Mouse (Mus musculus): Measurements from ENCODE around the gene Tspo2. TPM values are rescaled to one million over a fixed set of nuclear protein-coding genes. Genes with fewer than 3 reads are reported as not detected.
A peak's percentile ranks its signal among the peaks of the same experiment; 100 is the strongest.

Gene Tspo2
- polyA plus RNA-seq, 1 experiment from 2014 or later = 2.0 TPM

- Histone ChIP-seq H3K4me1 (peaks cover 11% of the 10 kb centered on the region; the same call in 1 of the 2 replicates), H3K9me3 (no peaks in the 10 kb centered on the region), H3K4me3 (peak overlapping the region; percentile 18), H3K4me2 (replicated peaks) (peak overlapping the region; percentile 50), H3K27me3 (peaks cover 22% of the 10 kb centered on the region), H3K9ac (no peak overlapping the region), H3K27ac (no peak overlapping the region), H3K36me3 (no peaks in the 10 kb centered on the region)
- peak; percentile 62; the same call in 1 of the 2 replicates for ATAC-seq (ENCODE audit: low FRiP score, low read depth)
- WGBS = 7% methylated on average over 22 of the region's 22 CpGs
Observed at GRCm38 (mm10) chr17:48467395-48468231, 16.3 kb upstream of the Tspo2 start.

- ATAC-seq (ENCODE audit: low FRiP score, low read depth) = peak; percentile 34; the same call in 1 of the 2 replicates
- 35% methylated on average over 22 of the region's 22 CpGs for WGBS
- H3K4me1 ChIP-seq = peaks cover 11% of the 10 kb centered on the region; the same call in 1 of the 2 replicates
Observed at GRCm38 (mm10) chr17:48466769-48467394, 15.6 kb upstream of the Tspo2 start.

GRCm38 (mm10) chr17:48463391-48463790 lies 12.1 kb upstream of the Tspo2 start:
- Histone ChIP-seq H3K27me3 (peaks cover 22% of the 10 kb centered on the region), H3K9ac (no peak overlapping the region), H3K9me3 (no peaks in the 10 kb centered on the region), H3K4me1 (peaks cover 11% of the 10 kb centered on the region; the same call in 1 of the 2 replicates), H3K4me2 (replicated peaks) (no peak overlapping the region), H3K27ac (no peak overlapping the region), H3K4me3 (no peak overlapping the region), H3K36me3 (no peaks in the 10 kb centered on the region)
- WGBS = 86% methylated on average over 4 of the region's 4 CpGs
- ATAC-seq (ENCODE audit: low FRiP score, low read depth) = no peak

More at GRCm38 (mm10) chr17:48466769-48467394, 15.6 kb upstream of the Tspo2 start:
- no peak overlapping the region for H3K27ac ChIP-seq
- H3K9ac ChIP-seq = no peak overlapping the region
- H3K27me3 ChIP-seq = peaks cover 22% of the 10 kb centered on the region
- no peaks in the 10 kb centered on the region for H3K9me3 ChIP-seq
- peak overlapping the region; percentile 18 for H3K4me3 ChIP-seq
- peak overlapping the region; percentile 50 for H3K4me2 ChIP-seq (replicated peaks)
- no peaks in the 10 kb centered on the region for H3K36me3 ChIP-seq

GRCm38 (mm10) chr17:48462096-48462495 lies 10.8 kb upstream of the Tspo2 start:
- ATAC-seq (ENCODE audit: low FRiP score, low read depth) = no peak
- 91% methylated on average over 13 of the region's 13 CpGs for WGBS
- Histone ChIP-seq H3K9ac (no peak overlapping the region), H3K36me3 (no peaks in the 10 kb centered on the region), H3K27me3 (peaks cover 11% of the 10 kb centered on the region), H3K4me3 (no peak overlapping the region), H3K27ac (no peak overlapping the region), H3K4me2 (replicated peaks) (no peak overlapping the region), H3K4me1 (peaks cover 7% of the 10 kb centered on the region; the same call in 1 of the 2 replicates), H3K9me3 (no peaks in the 10 kb centered on the region)

- Histone ChIP-seq H3K4me3 (no peak overlapping the region), H3K27me3 (no peaks in the 10 kb centered on the region), H3K9me3 (no peaks in the 10 kb centered on the region), H3K4me2 (replicated peaks) (no peak overlapping the region), H3K36me3 (no peaks in the 10 kb centered on the region), H3K9ac (no peak overlapping the region), H3K4me1 (no peaks in the 10 kb centered on the region), H3K27ac (no peak overlapping the region)
- 72% methylated on average over 13 of the region's 13 CpGs for WGBS
- ATAC-seq (ENCODE audit: low FRiP score, low read depth) = no peak
Observed at GRCm38 (mm10) chr17:48457971-48458653, 6.8 kb upstream of the Tspo2 start.

- no peak overlapping the region for H3K27ac ChIP-seq
- H3K36me3 ChIP-seq = no peaks in the 10 kb centered on the region
- no peak overlapping the region for H3K4me3 ChIP-seq
- H3K9ac ChIP-seq = no peak overlapping the region
- no peak overlapping the region for H3K4me2 ChIP-seq (replicated peaks)
- no peak for ATAC-seq (ENCODE audit: low FRiP score, low read depth)
- no peaks in the 10 kb centered on the region for H3K9me3 ChIP-seq
- WGBS = 89% methylated on average over 2 of the region's 2 CpGs
- no peaks in the 10 kb centered on the region for H3K4me1 ChIP-seq
- H3K27me3 ChIP-seq = no peaks in the 10 kb centered on the region
Observed at GRCm38 (mm10) chr17:48455955-48456354, 4.6 kb upstream of the Tspo2 start.

GRCm38 (mm10) chr17:48454688-48455087 lies 3.4 kb upstream of the Tspo2 start, which contains the start of gene Unc5cl:
Unc5cl (plus strand) TSS chr17:48454901.
- no peak within 1 kb of the TSS for H3K4me3 ChIP-seq
- H3K36me3 ChIP-seq = no peaks in the 10 kb centered on the region
- no peak within 1 kb of the TSS for H3K27ac ChIP-seq
- no peak within 1 kb of the TSS for H3K9ac ChIP-seq
- H3K9me3 ChIP-seq = no peaks in the 10 kb centered on the region
- ATAC-seq (ENCODE audit: low FRiP score, low read depth) = no peak
- no peaks in the 10 kb centered on the region for H3K4me1 ChIP-seq
- WGBS = 65% methylated on average over 11 of the region's 11 CpGs
- no peaks in the 10 kb centered on the region for H3K27me3 ChIP-seq
- H3K4me2 ChIP-seq (replicated peaks) = 0 out of 2 replicates have a peak within 1 kb of the TSS, but pooled peaks have one; percentile 12

GRCm38 (mm10) chr17:48454190-48454589 lies 2.9 kb upstream of the Tspo2 start:
- 50% methylated on average over 7 of the region's 7 CpGs for WGBS
- H3K4me2 ChIP-seq (replicated peaks) = no peak overlapping the region

GRCm38 (mm10) chr17:48453489-48453888 lies 2.2 kb upstream of the Tspo2 start:
- Histone ChIP-seq H3K27me3 (no peaks in the 10 kb centered on the region), H3K36me3 (no peaks in the 10 kb centered on the region), H3K4me2 (replicated peaks) (no peak overlapping the region), H3K27ac (no peak overlapping the region), H3K4me3 (no peak overlapping the region), H3K9me3 (no peaks in the 10 kb centered on the region), H3K4me1 (no peaks in the 10 kb centered on the region), H3K9ac (no peak overlapping the region)
- ATAC-seq (ENCODE audit: low FRiP score, low read depth) = no peak
- 66% methylated on average over 7 of the region's 7 CpGs for WGBS

More at GRCm38 (mm10) chr17:48454190-48454589, 2.9 kb upstream of the Tspo2 start:
- H3K9ac ChIP-seq = no peak overlapping the region
- H3K36me3 ChIP-seq = no peaks in the 10 kb centered on the region
- H3K27ac ChIP-seq = no peak overlapping the region
- no peak for ATAC-seq (ENCODE audit: low FRiP score, low read depth)
- no peaks in the 10 kb centered on the region for H3K27me3 ChIP-seq
- H3K9me3 ChIP-seq = no peaks in the 10 kb centered on the region
- H3K4me1 ChIP-seq = no peaks in the 10 kb centered on the region
- no peak overlapping the region for H3K4me3 ChIP-seq

GRCm38 (mm10) chr17:48451753-48452444 lies 577 bp upstream of the Tspo2 start:
- Histone ChIP-seq H3K4me3 (no peak overlapping the region), H3K36me3 (no peaks in the 10 kb centered on the region), H3K9ac (no peak overlapping the region), H3K27me3 (no peaks in the 10 kb centered on the region), H3K27ac (no peak overlapping the region), H3K4me2 (replicated peaks) (no peak overlapping the region), H3K9me3 (no peaks in the 10 kb centered on the region), H3K4me1 (no peaks in the 10 kb centered on the region)
- ATAC-seq (ENCODE audit: low FRiP score, low read depth) = no peak
- 65% methylated on average over 9 of the region's 9 CpGs for WGBS

GRCm38 (mm10) chr17:48450666-48451352 lies 513 bp downstream of the Tspo2 start:
- Histone ChIP-seq H3K36me3 (no peaks in the 10 kb centered on the region), H3K27me3 (no peaks in the 10 kb centered on the region), H3K4me1 (no peaks in the 10 kb centered on the region), H3K4me3 (no peak overlapping the region), H3K9me3 (no peaks in the 10 kb centered on the region), H3K9ac (no peak overlapping the region), H3K27ac (0 out of 2 replicates have a peak overlapping the region, but pooled peaks have one; percentile 52), H3K4me2 (replicated peaks) (no peak overlapping the region)
- ATAC-seq (ENCODE audit: low FRiP score, low read depth) = no peak
- 80% methylated on average over 13 of the region's 13 CpGs for WGBS
